Mouse (Mus musculus): ENCODE data around the gene Utp3.
"Not testable (repeated sequence)": the region's sequence is repeated elsewhere in the genome, so short reads cannot be mapped to it uniquely, and the experiment has no call there.

The Utp3 gene

DNA sequence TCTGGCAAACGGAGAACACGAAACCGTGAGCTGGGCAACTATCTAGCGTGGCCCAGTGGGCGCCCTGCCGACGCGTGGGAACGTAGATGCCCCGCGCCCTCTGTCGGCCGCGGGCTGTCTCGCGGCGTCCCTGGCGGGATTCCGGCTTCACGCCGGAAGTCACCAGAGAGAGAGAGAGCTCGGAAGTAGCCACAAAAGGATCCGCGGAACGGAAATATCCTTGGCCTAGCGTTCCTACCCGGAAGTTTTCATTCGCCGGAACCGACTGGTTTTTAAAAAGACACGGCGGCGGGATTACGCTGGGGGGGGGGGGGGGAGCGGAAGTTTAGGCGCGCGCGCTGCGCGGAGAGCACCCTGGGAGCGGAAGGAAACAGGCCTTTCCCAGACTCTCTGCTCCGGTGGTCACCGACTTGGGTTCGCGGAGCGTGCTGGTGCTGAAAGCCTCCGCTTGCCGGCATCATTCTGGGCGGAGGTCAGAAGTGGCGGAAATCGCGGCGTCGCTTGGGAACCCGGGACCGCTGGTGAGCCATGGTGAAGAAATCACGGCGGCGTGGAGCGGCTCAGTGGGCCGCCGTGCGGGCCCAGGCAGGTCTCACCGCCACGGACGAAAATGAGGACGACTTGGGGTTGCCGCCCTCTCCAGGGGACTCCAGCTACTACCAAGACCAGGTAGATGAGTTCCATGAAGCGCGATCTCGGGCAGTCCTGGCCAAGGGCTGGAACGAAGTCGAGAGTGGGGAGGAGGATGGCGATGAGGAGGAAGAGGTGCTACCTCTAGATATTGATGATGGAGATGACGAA is at the start of gene Utp3:
Gene Utp3 (plus strand): TSS at position 377 of the 801 bp plus-strand sequence.
- DNase-seq: peak; percentile 95

GRCm38 (mm10) chr5:88508555-88508954 is 45.7 kb upstream of the Utp3 start:
- DNase-seq: no peak

DNA sequence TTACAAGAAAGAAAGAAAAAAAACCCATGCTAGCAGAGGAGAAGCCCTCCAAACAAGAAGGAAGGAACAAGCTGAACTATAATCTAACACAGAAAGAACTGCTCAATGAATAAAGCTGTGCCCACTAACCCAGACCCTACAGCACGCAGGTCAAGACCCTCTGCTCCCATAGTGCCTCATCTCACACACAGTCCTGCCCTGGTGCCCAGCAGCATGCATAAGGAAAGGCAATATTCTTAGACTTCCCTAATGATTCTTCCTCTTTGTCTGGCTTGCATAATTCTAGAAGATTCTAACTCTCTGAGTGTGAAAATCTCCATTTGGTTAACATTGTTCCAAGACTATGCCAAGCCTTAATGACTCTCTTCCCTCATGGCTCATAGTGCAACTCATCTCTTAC is 45.3 kb upstream of the Utp3 start:
- no peak for DNase-seq

DNA sequence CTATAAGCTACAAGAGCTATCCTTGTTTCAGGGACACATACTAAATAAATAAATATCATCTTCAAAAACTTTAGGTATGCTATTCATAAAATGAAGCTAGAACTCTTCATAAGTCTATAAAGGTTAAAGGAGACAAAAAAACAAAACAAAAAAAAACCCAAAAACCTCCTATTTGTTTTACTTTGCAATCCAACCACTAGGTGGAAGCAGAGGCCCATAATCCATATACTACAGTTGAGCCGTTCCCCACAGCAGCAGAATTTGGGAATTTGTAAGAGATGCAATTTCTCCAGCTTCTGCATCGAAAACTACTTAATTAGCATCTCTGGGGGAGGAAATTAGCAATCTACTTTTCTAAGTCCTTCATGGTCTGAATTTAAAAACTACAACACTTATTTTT is 35.0 kb upstream of the Utp3 start:
- peak; percentile 51 for DNase-seq

DNA sequence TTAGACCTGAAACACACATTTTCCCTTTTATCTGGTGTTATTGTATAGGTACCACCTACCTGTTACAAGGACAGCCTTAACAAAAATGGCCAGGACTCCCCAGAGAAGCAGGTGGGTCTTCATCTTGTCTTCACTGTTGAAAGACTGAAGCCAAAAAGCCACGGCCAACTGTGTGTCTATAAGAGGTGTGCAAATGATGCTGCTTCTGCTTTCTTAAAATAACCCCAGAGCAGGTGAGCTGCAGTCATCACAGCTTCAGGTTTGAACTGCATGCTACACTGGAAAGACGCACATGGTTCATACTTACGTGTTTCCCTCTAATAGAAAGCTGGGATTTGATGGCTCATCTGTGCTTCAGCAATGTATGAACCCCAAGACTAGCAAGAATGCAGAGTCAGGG is 26.6 kb upstream of the Utp3 start, which contains the start of gene Jchain:
Gene Jchain (minus strand): TSS at position 235 of the 400 bp plus-strand sequence.
- no peak for DNase-seq

DNA sequence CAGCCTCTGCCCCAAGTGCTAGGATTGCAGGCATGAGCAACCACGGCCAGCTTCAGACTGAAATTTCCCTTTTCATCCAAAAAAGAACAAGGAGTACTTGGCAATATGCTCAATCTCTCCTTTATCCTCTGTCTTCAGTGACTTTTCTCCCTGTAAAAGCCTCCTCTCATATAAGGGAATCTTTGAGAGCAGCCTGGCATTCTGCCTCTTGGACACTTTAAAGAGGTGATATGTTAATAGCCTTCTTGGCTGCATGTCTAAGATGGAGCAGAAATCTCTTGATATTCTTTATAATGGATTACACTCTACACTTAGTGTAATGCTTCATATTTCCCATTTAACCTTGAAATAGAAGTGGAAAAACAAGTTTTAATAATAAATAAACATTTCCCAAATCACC is 23.4 kb upstream of the Utp3 start:
- no peak for DNase-seq

- peak; percentile 38 for DNase-seq
Measured at GRCm38 (mm10) chr5:88534697-88535096, 19.6 kb upstream of the Utp3 start.

- no peak for DNase-seq
Measured at GRCm38 (mm10) chr5:88540845-88541244, 13.4 kb upstream of the Utp3 start.

DNA sequence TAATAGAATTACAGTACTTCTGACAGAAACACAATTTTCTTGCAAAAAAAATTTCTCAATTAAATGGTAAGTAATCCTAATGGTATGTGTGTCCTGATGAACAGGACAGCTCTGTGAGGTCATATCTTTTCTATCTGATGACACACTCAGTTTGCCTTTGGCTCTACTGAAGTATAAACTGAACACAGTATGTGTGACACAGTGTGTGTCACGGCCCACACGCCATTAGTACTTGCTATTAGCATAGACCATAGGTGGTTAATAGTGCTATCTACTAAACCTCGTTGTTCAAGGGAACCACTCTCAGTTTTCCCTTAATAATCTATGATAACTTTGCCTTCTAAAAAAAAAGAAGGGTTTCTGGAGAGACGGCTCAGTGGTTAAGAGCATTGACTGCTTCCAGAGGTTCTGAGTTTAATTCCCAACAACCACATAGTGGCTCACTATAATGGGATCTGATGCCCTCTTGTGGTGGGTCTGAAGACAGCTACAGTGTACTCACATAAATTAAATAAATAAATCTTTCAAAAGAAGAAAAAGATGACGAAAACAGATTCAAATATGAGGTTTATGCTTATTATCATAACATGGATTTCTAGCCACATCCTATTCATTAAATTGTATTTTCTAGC is 11.5 kb upstream of the Utp3 start:
- DNase-seq: peak; percentile 72

DNA sequence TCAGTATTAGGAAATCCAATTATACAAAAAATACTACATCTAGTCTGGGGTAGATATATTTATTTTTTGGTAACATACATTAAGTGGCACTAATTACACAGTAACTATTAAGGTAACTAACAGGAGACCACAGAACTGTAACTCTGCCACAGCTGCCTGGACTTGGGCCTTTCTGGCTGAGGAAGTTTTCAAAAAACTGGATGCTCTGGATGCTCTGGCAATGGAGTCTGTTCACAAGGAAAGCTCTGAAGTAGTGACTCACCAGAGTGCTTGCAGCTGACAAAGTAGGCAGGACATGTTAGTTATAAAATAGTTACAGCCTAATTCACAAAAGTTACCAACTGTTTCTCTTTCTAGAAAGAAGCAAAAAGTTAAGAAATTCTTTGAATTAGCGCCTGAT is 9.9 kb upstream of the Utp3 start:
- DNase-seq: not testable (repeated sequence)

GRCm38 (mm10) chr5:88545536-88545935 is 8.7 kb upstream of the Utp3 start:
- no peak for DNase-seq

GRCm38 (mm10) chr5:88553271-88554085 is 784 bp upstream of the Utp3 start:
- DNase-seq: no peak

DNA sequence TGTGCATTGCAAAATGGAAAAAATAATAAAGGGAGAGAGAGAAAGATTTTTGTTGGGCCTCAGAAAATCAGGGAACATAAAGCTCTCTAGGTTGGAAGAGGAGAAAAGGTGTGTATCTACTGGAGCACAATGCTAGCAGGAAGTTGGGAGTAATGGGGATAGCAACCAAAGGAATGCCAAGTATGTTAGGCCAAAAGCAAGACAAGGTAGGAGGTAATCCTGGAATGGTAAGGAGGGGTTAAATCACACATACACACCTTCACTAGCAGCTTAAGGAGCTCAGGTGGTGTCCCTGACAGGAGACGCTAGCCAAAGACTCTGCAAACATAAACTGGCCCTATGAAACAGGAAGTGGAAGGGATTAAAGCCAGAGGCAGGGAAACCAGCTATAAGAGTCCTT is 4.7 kb downstream of the Utp3 start:
- no peak for DNase-seq

DNA sequence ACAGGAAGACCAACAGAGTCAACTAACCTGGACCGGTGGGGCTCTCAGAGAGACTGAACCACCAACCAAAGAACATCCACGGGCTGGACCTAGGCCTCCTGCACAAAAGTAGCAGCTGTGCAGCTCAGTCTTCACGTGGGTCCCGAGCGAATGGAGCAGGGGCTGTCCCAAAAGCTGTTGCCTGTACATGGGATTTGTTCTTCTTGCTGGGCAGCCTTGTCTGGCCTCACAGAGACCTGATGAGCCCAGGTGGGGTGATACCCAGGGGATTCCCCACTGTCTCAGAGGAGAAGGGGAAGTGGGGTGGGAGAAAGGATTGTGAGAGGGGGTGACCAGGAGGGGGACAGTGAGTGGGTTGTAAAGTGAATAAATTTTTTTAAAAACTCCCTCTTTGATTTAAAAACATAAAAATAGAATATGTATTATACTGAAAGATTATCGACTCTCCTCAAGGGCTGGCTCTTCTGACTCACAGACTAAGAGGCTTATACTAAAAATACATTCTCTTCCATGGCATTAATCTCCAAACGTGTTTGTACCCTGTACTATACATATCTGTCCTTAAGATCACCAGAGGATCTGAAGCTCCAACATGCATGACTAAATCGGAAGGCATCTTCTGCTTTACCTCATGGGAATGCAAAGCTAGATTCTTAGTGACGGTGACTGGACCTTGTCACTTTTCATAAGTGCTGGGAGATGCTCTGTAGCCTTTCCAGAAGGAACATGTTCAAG is 7.0 kb downstream of the Utp3 start:
- DNase-seq: no peak

GRCm38 (mm10) chr5:88562863-88563780 is 8.9 kb downstream of the Utp3 start:
- DNase-seq: no peak

DNA sequence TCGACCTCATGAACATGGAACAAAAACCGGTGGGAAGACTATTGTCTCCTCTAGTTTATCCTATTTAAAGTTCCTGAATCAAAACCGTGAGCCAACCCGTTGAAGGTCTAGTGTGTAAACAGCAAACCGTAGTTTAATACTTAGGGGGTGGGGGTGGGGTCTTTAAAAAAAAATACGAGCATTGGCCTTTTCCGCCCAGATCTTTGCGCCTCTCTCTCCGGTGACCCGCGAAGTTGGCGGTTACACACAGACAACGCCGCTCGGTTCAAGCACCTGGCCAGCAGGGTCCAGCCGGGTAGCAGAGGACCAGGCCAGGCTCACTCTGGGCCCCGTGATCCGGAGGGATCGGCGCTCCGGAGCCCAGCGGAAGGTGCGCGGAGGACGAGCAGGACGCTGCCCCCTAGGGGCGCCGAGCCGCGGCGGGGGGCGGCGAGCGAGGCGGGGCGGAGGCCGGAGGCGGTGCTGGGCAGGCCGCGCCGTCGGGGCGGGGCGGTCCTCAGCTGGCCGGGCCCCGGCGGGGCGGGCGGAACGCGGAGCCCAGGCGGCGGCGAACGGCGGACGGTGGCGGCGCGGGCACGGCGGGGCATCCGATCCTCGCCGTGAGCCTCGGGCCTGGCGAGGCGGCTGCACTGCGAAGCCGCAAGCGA is 10.4 kb downstream of the Utp3 start, which contains the start of gene Rufy3:
Gene Rufy3 (plus strand): TSS at position 540 of the 647 bp plus-strand sequence.
- peak; percentile 89 for DNase-seq

DNA sequence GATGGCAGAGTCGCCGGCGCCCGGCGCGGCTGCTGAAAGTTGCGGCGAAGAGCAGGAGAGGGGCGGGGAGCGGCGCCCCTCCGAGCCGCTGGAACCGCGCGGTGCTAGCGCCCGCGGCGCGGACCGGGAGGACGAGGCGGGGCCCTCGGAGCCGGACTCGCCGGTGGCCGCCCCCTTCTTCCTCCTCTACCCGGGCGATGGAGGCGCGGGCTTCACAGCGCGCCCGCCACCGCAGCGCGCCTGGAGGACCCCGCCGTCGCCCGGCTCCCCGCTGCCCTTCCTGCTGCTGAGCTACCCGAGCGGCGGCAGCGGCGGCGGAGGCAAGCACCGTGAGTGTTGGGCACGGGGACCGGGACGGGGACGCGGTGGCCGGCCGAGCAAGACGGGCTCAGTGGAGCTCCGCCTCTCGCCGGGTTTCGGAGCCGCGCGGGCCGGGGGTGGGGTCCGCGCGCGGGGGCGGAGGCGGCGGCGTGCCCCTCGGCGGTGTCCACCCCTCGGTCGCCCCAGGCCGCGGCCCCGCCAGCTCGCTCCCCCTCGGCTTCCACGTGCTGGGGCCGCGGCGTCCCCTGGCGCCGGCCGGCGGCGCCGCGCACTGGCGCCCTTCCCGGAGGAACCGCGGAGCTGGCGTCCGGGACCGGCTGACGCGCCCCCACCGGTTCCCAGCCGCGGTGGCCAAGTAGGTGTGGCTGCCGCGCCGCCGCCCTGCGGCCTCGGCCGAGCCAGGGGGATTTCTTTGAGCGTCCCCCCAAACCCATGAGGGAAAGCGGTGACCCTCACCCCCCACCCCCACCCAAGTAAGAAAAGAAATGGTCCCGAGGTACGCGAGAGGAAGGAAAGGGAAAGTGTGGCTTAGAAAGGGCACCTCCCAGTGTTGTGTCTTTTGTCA is 11.1 kb downstream of the Utp3 start:
- DNase-seq: peak; percentile 60

- DNase-seq: no peak
Measured at GRCm38 (mm10) chr5:88566034-88566841, 12.0 kb downstream of the Utp3 start.

DNA sequence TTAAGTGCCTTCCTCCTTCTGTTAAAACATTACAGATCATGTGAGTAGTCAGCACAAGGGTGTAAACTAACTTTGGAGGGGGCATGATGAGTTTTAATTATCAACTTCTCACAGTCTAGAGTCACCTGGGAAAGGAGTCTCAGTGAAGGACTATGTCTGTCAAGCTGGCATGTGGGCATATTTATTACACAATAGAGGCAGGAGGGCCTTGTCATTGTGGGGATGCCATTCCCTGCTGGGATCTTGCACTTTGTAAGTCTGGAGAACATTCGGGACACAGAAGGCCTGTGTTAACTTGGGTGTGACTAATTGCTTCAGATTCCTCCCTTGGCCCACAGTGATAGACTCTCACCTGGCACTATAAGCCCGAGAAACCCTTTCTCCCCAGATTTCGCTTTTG is 15.3 kb downstream of the Utp3 start:
- DNase-seq: no peak

Data from thymus, postnatal 14 days (tissue).